Mouse (Mus musculus) liver, embryonic 16.5 days (tissue): ENCODE measurements at regions not wholly inside any gene's neighbourhood (a gene's known extent, or its start where the extent isn't known, plus 50 kb on each side); places are given as distances from the start of the nearest gene placed in this dataset.

Source experiments
- ATAC-seq: fragments of 200-750 bp; cut with Nextera tagmentation; 2 replicates; pipeline ENCODE4 v1.8.0; 2017; ENCODE audit warnings: low read depth, mild to moderate bottlenecking, moderate number of reproducible peaks, moderate library complexity
- H3K27ac ChIP-seq: fragments of 300-500 bp; sonication (generic); 2 replicates; pipeline ENCODE4 v1.5.1; 2014; ENCODE audit warnings: mild to moderate bottlenecking, low read length
- H3K27me3 ChIP-seq: fragments of 300-500 bp; sonication (generic); 2 replicates; pipeline ENCODE4 v1.6.1; 2014; ENCODE audit warnings: low read depth, low read length, mixed read lengths; ENCODE audit not compliant: control insufficient read depth, insufficient read depth
- H3K36me3 ChIP-seq: fragments of 300-500 bp; sonication (generic); 2 replicates; pipeline ENCODE4 v1.6.1; 2014; ENCODE audit warnings: mild to moderate bottlenecking; ENCODE audit not compliant: control insufficient read depth, insufficient read depth
- H3K4me1 ChIP-seq: fragments of 300-500 bp; sonication (generic); 2 replicates; pipeline ENCODE4 v1.6.1; 2014; ENCODE audit warnings: low read depth, low read length, mixed read lengths; ENCODE audit not compliant: control insufficient read depth
- H3K4me2 ChIP-seq: fragments of 300-500 bp; sonication (generic); 2 replicates; pipeline ENCODE4 v1.6.1; 2014; ENCODE audit warnings: low read depth, low read length, mixed read lengths
- H3K4me3 ChIP-seq: fragments of 300-500 bp; sonication (generic); 2 replicates; pipeline ENCODE4 v1.5.1; 2014; ENCODE audit warnings: low read depth, mild to moderate bottlenecking, low read length
- H3K9ac ChIP-seq: fragments of 300-500 bp; sonication (generic); 2 replicates; pipeline ENCODE4 v1.6.1; 2014; ENCODE audit warnings: low read depth, low read length
- H3K9me3 ChIP-seq: fragments of 300-500 bp; sonication (generic); replicated peaks from 2 replicates; pipeline ENCODE4 v1.6.1; 2016; ENCODE audit warnings: low read length; ENCODE audit not compliant: control insufficient read depth
- WGBS: fragments of 180-500 bp; shearing (Covaris S2); extraction: QIAGEN DNeasy Blood & Tissue Kit; methylation state at CpG from one replicate; pipeline ENCODE4 v1.1.7; 2014; ENCODE audit not compliant: insufficient replicate concordance; 5-methylcytosine and 5-hydroxymethylcytosine counted together

GRCm38 (mm10) chr3:144023058-144023457 lies 182.0 kb downstream of the Lmo4 start:
- no peak for ATAC-seq
- Histone ChIP-seq H3K9ac (no peak overlapping the region), H3K4me3 (no peak overlapping the region), H3K27me3 (no peaks in the 10 kb centered on the region), H3K36me3 (no peaks in the 10 kb centered on the region), H3K4me1 (no peaks in the 10 kb centered on the region), H3K4me2 (no peak overlapping the region), H3K27ac (no peak overlapping the region), H3K9me3 (no peaks in the 10 kb centered on the region)
- WGBS = 65% methylated on average over 3 of the region's 3 CpGs

GRCm38 (mm10) chr3:144021969-144022368 lies 183.1 kb downstream of the Lmo4 start:
- no peaks in the 10 kb centered on the region for H3K4me1 ChIP-seq
- H3K27ac ChIP-seq = no peak overlapping the region
- ATAC-seq = no peak
- no peaks in the 10 kb centered on the region for H3K9me3 ChIP-seq
- no peak overlapping the region for H3K9ac ChIP-seq
- H3K4me2 ChIP-seq = no peak overlapping the region
- H3K36me3 ChIP-seq = no peaks in the 10 kb centered on the region
- no peak overlapping the region for H3K4me3 ChIP-seq
- no peaks in the 10 kb centered on the region for H3K27me3 ChIP-seq
- WGBS = 51% methylated on average over 5 of the region's 5 CpGs

- no peaks in the 10 kb centered on the region for H3K4me1 ChIP-seq
- H3K9me3 ChIP-seq = no peaks in the 10 kb centered on the region
- H3K9ac ChIP-seq = no peak overlapping the region
- ATAC-seq = no peak
- no peak overlapping the region for H3K27ac ChIP-seq
- H3K4me2 ChIP-seq = no peak overlapping the region
- no peak overlapping the region for H3K4me3 ChIP-seq
- no peaks in the 10 kb centered on the region for H3K27me3 ChIP-seq
- 65% methylated on average over 8 of the region's 8 CpGs for WGBS
- no peaks in the 10 kb centered on the region for H3K36me3 ChIP-seq
Observed at GRCm38 (mm10) chr3:144020189-144020940, 184.7 kb downstream of the Lmo4 start.

- 74% methylated on average over 2 of the region's 2 CpGs for WGBS
- Histone ChIP-seq H3K36me3 (no peaks in the 10 kb centered on the region), H3K27me3 (no peaks in the 10 kb centered on the region), H3K27ac (no peak overlapping the region), H3K9me3 (no peaks in the 10 kb centered on the region), H3K4me2 (no peak overlapping the region), H3K9ac (no peak overlapping the region), H3K4me1 (no peaks in the 10 kb centered on the region), H3K4me3 (no peak overlapping the region)
- no peak for ATAC-seq
Observed at GRCm38 (mm10) chr3:144019293-144019692, 185.7 kb downstream of the Lmo4 start.

GRCm38 (mm10) chr3:144018559-144018958 lies 186.5 kb downstream of the Lmo4 start:
- H3K4me1 ChIP-seq = no peaks in the 10 kb centered on the region
- H3K9ac ChIP-seq = no peak overlapping the region
- WGBS = 63% methylated on average over 4 of the region's 4 CpGs
- ATAC-seq = no peak
- no peak overlapping the region for H3K4me2 ChIP-seq
- no peaks in the 10 kb centered on the region for H3K9me3 ChIP-seq
- no peak overlapping the region for H3K27ac ChIP-seq
- H3K27me3 ChIP-seq = no peaks in the 10 kb centered on the region
- H3K36me3 ChIP-seq = no peaks in the 10 kb centered on the region
- H3K4me3 ChIP-seq = no peak overlapping the region

- WGBS = 53% methylated on average over 3 of the region's 3 CpGs
- Histone ChIP-seq H3K27ac (no peak overlapping the region), H3K36me3 (no peaks in the 10 kb centered on the region), H3K4me3 (no peak overlapping the region), H3K4me2 (no peak overlapping the region), H3K9me3 (no peaks in the 10 kb centered on the region), H3K9ac (no peak overlapping the region), H3K27me3 (no peaks in the 10 kb centered on the region), H3K4me1 (no peaks in the 10 kb centered on the region)
- no peak for ATAC-seq
Observed at GRCm38 (mm10) chr3:144015236-144015635, 189.8 kb downstream of the Lmo4 start.

- Histone ChIP-seq H3K27ac (no peak overlapping the region), H3K4me2 (no peak overlapping the region), H3K4me3 (no peak overlapping the region), H3K9me3 (no peaks in the 10 kb centered on the region), H3K36me3 (no peaks in the 10 kb centered on the region), H3K27me3 (no peaks in the 10 kb centered on the region), H3K4me1 (no peaks in the 10 kb centered on the region), H3K9ac (no peak overlapping the region)
- ATAC-seq = no peak
- 62% methylated on average over 8 of the region's 8 CpGs for WGBS
Observed at GRCm38 (mm10) chr3:144013481-144014125, 191.4 kb downstream of the Lmo4 start.

- Histone ChIP-seq H3K4me2 (no peak overlapping the region), H3K4me3 (no peak overlapping the region), H3K36me3 (no peaks in the 10 kb centered on the region), H3K27ac (no peak overlapping the region), H3K9ac (no peak overlapping the region), H3K27me3 (no peaks in the 10 kb centered on the region), H3K4me1 (no peaks in the 10 kb centered on the region), H3K9me3 (no peaks in the 10 kb centered on the region)
- no peak for ATAC-seq
- WGBS = 46% methylated on average over 6 of the region's 6 CpGs
Observed at GRCm38 (mm10) chr3:144012820-144013219, 192.2 kb downstream of the Lmo4 start.

GRCm38 (mm10) chr3:144012173-144012572 lies 192.8 kb downstream of the Lmo4 start:
- WGBS = 27% methylated on average over 3 of the region's 3 CpGs
- Histone ChIP-seq H3K9ac (no peak overlapping the region), H3K9me3 (no peaks in the 10 kb centered on the region), H3K36me3 (no peaks in the 10 kb centered on the region), H3K4me2 (no peak overlapping the region), H3K27me3 (no peaks in the 10 kb centered on the region), H3K4me1 (no peaks in the 10 kb centered on the region), H3K27ac (no peak overlapping the region), H3K4me3 (no peak overlapping the region)
- no peak for ATAC-seq
